Mouse (Mus musculus): ENCODE results near the gene Fam227a.

Fam227a gene

GRCm38 (mm10) chr15:79658531-79659375 is at the start of gene Fam227a, which contains the start of gene Cby1:
Gene Fam227a, minus strand, starts transcription at chr15:79658956.
Gene Cby1, plus strand, starts transcription at chr15:79659199.
- peak; percentile 93 to 94 for DNase-seq (ENCODE audit: low spot score in 2 of 2)

GRCm38 (mm10) chr15:79708229-79708822 is 49.6 kb upstream of the Fam227a start:
- no peak for DNase-seq (ENCODE audit: low spot score in 2 of 2)

GRCm38 (mm10) chr15:79706603-79707214 is 48.0 kb upstream of the Fam227a start:
- no peak for DNase-seq (ENCODE audit: low spot score in 2 of 2)

- no peak for DNase-seq (ENCODE audit: low spot score in 2 of 2)
Observed at GRCm38 (mm10) chr15:79697558-79698187, 38.9 kb upstream of the Fam227a start.

GRCm38 (mm10) chr15:79697011-79697410 is 38.3 kb upstream of the Fam227a start:
- no peak for DNase-seq (ENCODE audit: low spot score in 2 of 2)

- DNase-seq (ENCODE audit: low spot score in 2 of 2), result no peak
Observed at GRCm38 (mm10) chr15:79696508-79696907, 37.8 kb upstream of the Fam227a start.

- DNase-seq (ENCODE audit: low spot score in 2 of 2), result no peak
Observed at GRCm38 (mm10) chr15:79695516-79695915, 36.8 kb upstream of the Fam227a start.

GRCm38 (mm10) chr15:79694512-79694911 is 35.8 kb upstream of the Fam227a start:
- no peak for DNase-seq (ENCODE audit: low spot score in 2 of 2)

GRCm38 (mm10) chr15:79693740-79694139 is 35.0 kb upstream of the Fam227a start:
- DNase-seq (ENCODE audit: low spot score in 2 of 2), result no peak

GRCm38 (mm10) chr15:79692334-79692733 is 33.6 kb upstream of the Fam227a start:
- no peak for DNase-seq (ENCODE audit: low spot score in 2 of 2)

GRCm38 (mm10) chr15:79691023-79691508 is 32.3 kb upstream of the Fam227a start:
- peak in 1 of 2 experiments; percentile 65 for DNase-seq (ENCODE audit: low spot score in 2 of 2)

GRCm38 (mm10) chr15:79690426-79691022 is 31.8 kb upstream of the Fam227a start, which contains the start of gene Gtpbp1:
Gene Gtpbp1, plus strand, starts transcription at chr15:79690845.
- DNase-seq (ENCODE audit: low spot score in 2 of 2), result peak; percentile 100

GRCm38 (mm10) chr15:79689662-79690425 is 31.1 kb upstream of the Fam227a start:
- no peak for DNase-seq (ENCODE audit: low spot score in 2 of 2)

GRCm38 (mm10) chr15:79688268-79688956 is 29.7 kb upstream of the Fam227a start:
- no peak for DNase-seq (ENCODE audit: low spot score in 2 of 2)

GRCm38 (mm10) chr15:79687646-79688267 is 29.0 kb upstream of the Fam227a start, which contains the start of gene Josd1:
Gene Josd1, minus strand, starts transcription at chr15:79687919.
- peak; percentile 95 to 96 for DNase-seq (ENCODE audit: low spot score in 2 of 2)

- peak; percentile 42 to 51 for DNase-seq (ENCODE audit: low spot score in 2 of 2)
Observed at GRCm38 (mm10) chr15:79687175-79687574, 28.4 kb upstream of the Fam227a start.

- DNase-seq (ENCODE audit: low spot score in 2 of 2), result no peak
Observed at GRCm38 (mm10) chr15:79686046-79686869, 27.5 kb upstream of the Fam227a start.

GRCm38 (mm10) chr15:79685141-79685641 is 26.4 kb upstream of the Fam227a start:
- DNase-seq (ENCODE audit: low spot score in 2 of 2), result no peak
